Mouse (Mus musculus): ENCODE measurements around the gene Irgq. TPM values are rescaled to one million over a fixed set of nuclear protein-coding genes. Genes with fewer than 3 reads are reported as not detected.

Irgq gene
- total RNA-seq (2023), result 1 to 10 TPM; 6.0 to 6.2 TPM

DNA sequence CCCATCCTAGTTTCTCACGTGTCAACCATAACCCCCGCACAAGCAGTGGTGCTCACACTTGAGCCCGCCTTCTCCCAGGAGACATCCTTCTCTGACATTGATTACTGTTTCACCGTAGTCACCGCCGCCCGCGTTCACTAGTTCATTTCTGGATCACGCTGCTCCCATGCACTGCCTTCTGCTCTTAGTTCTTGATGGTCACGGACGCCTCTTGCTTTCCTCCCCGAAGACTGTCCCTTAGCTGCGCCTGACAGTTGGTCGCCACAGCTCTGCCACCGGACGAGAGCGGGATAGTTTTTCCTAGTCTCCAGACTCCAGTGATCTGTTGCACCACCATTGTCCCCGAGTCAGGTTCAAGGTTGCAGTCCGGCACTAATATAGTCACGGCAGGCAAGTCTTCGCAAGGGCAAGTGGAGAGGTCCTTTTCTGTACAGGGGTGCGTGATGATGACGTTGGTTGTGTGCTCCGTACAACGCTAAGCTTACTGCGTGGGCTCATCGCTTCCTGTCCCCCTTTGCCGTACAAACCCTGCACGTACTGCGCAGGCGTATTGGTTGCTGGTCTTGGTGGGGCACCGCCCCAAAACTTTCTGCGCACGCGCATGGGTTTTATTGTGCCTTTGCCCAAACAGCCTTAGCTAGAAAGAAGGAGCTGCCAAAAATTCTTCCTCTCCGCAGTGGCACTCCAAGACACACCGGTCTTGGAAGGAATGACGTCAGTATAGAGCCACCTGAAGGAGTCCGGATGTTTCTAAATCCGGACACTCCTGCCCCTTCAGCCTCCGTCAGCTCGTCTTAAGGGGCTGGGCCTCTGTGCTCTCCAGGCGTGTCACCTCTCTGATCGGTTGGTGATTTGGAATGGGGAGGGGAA is at the start of gene Irgq:
Gene Irgq, plus strand, starts transcription at position 628 of the 870 bp plus-strand sequence.

DNA sequence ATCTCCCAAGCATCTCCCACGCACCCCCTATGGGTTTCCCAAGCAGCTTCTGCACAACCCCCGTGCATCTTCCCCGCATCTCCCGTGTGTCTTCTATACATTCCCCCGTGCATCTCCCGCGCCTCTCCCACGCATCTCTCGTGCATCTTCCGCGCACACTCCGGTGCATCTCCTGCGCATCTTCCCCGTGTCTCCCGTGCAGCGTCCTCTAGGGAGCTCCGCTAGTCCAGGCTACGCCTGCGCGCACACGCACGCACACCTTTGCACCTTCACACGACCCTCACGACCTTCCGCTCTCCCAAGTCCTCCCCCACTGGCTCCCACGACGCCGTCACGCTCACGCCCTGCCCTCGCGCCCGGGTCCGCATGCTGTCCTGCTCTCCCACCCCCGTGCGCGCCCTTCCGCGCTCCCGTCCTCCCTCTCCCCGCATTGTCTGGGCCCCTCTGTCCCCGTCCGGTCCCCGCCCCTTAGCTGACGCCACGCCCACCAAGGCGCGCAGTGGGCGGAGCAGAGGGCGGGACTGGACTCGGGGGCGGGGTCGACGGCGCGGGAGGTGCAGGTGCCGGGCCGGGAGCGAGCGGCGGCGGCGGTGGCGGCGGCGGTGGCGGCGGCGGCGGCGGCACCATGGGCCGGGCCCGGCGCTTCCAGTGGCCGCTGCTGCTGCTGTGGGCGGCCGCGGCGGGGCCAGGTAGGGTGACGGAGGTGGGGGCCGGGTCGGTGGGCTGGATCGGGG is 48.8 kb upstream of the Irgq start, which contains the start of gene Cadm4:
Gene Cadm4, plus strand, starts transcription at position 550 of the 734 bp plus-strand sequence.

DNA sequence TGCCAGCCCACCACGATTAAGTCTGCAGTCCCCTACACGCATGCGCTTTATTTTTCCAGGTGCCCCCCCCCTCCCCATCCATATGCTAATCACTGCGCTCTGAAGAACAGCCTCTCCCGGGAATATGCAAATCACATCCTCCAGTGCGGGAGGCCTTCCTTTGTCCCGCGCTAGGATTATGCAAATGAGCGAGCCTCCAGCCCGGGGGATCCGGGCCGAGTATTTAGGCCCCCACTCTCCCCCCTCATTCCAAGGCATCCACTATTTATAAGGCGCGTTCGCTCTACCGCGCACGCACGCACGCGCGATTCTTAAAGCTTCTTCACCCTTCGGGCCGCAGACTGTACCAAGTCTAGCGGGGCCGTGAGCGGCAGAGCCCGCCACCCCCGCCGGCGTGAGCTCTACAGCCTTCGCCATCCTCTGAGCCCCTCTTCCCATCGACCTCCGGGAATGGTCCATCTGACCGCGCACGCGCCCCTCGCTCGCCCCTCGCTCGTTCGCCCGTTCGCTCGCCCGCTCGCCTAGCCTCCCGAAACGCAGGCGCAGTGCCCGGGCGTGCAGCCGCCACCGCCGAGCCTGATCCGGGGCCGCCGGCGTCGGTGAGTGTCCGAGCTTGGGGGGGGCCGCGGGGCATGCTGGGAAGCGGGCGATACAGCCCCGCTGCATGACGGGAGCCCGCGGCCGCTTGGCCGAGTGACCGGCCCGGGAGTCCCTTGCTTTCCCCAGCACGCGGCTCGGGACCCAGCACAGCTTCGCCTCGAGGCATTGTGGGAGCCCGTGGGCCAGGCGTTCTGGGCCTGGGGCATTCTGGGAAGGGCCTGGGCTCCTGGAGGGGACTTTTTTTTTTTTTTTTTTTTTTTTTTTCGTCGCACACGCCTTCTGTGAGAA is 23.4 kb upstream of the Irgq start, which contains the start of gene Zfp428:
Gene Zfp428, plus strand, starts transcription at position 169 of the 888 bp plus-strand sequence.

DNA sequence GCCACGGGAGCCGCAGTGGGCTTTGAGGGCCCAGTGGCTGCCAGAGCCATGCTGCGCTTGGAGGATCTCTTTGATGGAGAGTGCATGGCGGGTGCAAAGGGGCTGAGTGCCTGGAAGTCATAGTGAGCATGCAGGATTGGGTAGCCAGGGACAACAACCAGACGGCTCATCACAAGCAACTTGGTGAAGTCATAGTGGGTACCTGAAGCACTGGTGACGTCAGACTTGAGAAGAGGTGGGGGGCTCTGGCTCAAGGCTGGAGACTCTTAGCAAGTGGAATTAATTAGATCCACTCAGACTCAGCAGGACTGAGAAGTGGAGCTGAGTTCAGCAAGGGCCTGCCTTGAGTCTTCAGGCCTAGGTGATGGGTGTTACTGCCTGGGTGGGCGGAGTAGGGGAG is 18.1 kb upstream of the Irgq start, which contains the start of gene AC161166.1:
Gene AC161166.1, minus strand, starts transcription at position 101 of the 400 bp plus-strand sequence.

DNA sequence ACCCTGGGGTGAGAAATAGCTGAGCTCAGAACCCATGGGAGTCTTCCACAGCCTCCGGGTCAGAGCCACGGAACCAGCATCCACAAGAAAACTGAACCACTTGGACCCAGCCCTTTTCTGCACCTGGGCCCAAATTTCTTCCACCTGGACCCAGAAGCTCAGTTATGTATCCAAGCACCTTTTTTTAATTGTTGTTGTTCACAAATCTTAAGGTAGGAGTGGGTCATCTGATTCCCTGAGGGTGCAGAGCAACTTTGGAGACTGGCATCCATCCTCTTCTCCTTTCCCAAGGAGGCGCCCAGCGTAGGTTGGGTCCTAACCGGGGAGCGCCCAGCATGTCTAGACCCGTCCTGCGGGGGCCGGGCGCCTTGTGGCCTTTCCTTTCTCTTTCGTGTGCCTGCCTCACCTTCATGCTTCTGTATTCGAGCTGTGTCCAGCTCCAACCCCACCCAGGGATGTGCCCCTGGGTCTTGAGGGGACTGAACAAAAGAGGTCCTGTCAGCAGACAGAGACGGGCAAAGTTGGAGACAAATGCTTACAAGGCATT is 15.7 kb downstream of the Irgq start, which contains the start of the genes Pinlyp and Xrcc1:
Gene Pinlyp, minus strand, starts transcription at position 51 of the 547 bp plus-strand sequence.
Gene Xrcc1, plus strand, starts transcription at position 222 of the 547 bp plus-strand sequence.

DNA sequence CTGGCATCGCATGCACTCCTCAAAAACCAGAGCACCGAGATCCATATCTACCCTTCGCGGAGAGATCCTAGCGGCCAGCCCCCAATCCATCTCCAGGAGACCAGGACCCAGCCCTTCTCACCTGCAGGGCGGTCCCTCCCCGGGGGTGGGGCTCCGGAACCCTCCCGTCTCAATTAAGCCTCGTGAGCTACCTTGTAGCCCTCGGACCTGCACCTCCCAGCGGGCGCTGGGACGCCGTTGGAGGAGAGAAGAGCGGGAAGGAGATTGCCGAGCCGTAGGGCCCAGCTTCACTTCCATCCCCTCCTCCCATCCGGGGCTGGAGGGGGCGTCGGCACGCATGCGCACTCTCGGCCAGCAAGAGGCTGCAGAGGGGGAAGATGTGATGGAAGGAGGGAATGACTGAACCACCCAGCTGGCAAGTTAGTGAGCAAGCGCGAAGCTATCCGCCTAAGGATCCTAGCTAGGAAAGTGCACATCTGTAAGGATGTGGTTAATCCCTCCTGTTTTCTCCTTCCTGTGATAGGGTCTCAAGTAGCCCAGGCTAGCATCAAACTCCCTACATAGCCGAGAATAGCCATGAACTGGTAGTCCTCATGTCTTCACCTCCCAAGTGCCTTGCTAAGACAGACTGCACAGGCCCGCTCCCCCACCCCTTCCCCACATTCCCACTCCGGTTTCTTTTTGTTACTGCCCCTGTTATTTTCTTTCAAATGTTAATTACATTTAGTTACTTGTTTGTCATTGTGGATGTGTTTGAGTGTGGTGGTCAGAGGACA is 57.0 kb downstream of the Irgq start, which contains the start of the genes Ethe1 and Zfp575:
Gene Ethe1, plus strand, starts transcription at position 214 of the 776 bp plus-strand sequence.
Gene Zfp575, minus strand, starts transcription at position 312 of the 776 bp plus-strand sequence.

Other genes with a start within 250 kb of the Irgq start
- 1 to 10 TPM; 3.4 to 6.4 TPM for gene Zfp61, start 229.5 kb upstream of the Irgq start, total RNA-seq (2023)
- 1 to 10 TPM; 1.1 to 1.3 TPM for gene Zfp94, start 214.0 kb upstream of the Irgq start, total RNA-seq (2023)
- under 1 TPM in 1 of 2 experiments, not detected in 1; 0.46 TPM for gene Tescl, start 196.8 kb upstream of the Irgq start, total RNA-seq (2023)
- gene Lypd5, start 181.5 kb upstream of the Irgq start, total RNA-seq (2023), result not detected
- gene Kcnn4, start 160.4 kb upstream of the Irgq start, total RNA-seq (2023), result 10 to 100 TPM; 10.4 to 15.7 TPM
- gene Smg9, start 131.1 kb upstream of the Irgq start, total RNA-seq (2023), result 10 to 100 TPM; 51.5 to 57.8 TPM
- gene Irgc1, start 78.4 kb upstream of the Irgq start, total RNA-seq (2023), result 1 to 10 TPM; 2.1 to 2.6 TPM
- gene Plaur, start 68.2 kb upstream of the Irgq start, total RNA-seq (2023), result 1,000 to 10,000 TPM in 1 of 2 experiments, 100 to 1,000 TPM in 1; 962 to 1,297 TPM
- not detected for gene Cadm4, start 48.7 kb upstream of the Irgq start, total RNA-seq (2023)
- 1 to 10 TPM in 1 of 2 experiments, under 1 TPM in 1; 0.31 to 1.2 TPM for gene Zfp428, start 23.7 kb upstream of the Irgq start, total RNA-seq (2023)
- not detected for gene AC161166.1, start 18.2 kb upstream of the Irgq start, total RNA-seq (2023)
- gene Pinlyp, start 15.4 kb downstream of the Irgq start, total RNA-seq (2023), result not detected
- gene Xrcc1, start 15.6 kb downstream of the Irgq start, total RNA-seq (2023), result 10 to 100 TPM; 27.4 to 33.8 TPM
- 10 to 100 TPM; 71.6 to 77.0 TPM for gene Ethe1, start 56.9 kb downstream of the Irgq start, total RNA-seq (2023)
- gene Zfp575, start 57.0 kb downstream of the Irgq start, total RNA-seq (2023), result under 1 TPM in 1 of 2 experiments, not detected in 1; 0.13 TPM
- gene Phldb3, start 80.1 kb downstream of the Irgq start, total RNA-seq (2023), result 1 to 10 TPM; 5.7 to 5.8 TPM
- gene Lypd3, start 105.9 kb downstream of the Irgq start, total RNA-seq (2023), result not detected
- gene Tex101, start 146.0 kb downstream of the Irgq start, total RNA-seq (2023), result not detected
- gene BC049730, start 178.6 kb downstream of the Irgq start, total RNA-seq (2023), result 1 to 10 TPM in 1 of 2 experiments, under 1 TPM in 1; 0.97 to 2.1 TPM
- gene Gm4763, start 196.2 kb downstream of the Irgq start, total RNA-seq (2023), result 1 to 10 TPM; 8.0 to 9.5 TPM
- 1,000 to 10,000 TPM; 1,138 to 1,339 TPM for gene Cd177, start 229.6 kb downstream of the Irgq start, total RNA-seq (2023)
- gene Ceacam10, start 246.5 kb downstream of the Irgq start, total RNA-seq (2023), result 10 to 100 TPM; 74.1 to 80.0 TPM

Measured in neutrophil, adult 59 days (primary cell).